Mouse (Mus musculus) bone marrow macrophage, adult 2 months (primary cell): ENCODE results near the gene C2cd2l.
A peak's percentile ranks its signal among the peaks of the same experiment; 100 is the strongest.

Experiments used
- CTCF ChIP-seq: IDR thresholded peaks from 2 replicates; pipeline ENCODE4 v1.5.1; 2012; ENCODE audit warnings: low read depth, mild to moderate bottlenecking, low read length, moderate library complexity
- POLR2A ChIP-seq: IDR thresholded peaks from 2 replicates; pipeline ENCODE4 v1.6.1; 2012; ENCODE audit warnings: mild to moderate bottlenecking, low read depth, low read length, borderline replicate concordance

DNA sequence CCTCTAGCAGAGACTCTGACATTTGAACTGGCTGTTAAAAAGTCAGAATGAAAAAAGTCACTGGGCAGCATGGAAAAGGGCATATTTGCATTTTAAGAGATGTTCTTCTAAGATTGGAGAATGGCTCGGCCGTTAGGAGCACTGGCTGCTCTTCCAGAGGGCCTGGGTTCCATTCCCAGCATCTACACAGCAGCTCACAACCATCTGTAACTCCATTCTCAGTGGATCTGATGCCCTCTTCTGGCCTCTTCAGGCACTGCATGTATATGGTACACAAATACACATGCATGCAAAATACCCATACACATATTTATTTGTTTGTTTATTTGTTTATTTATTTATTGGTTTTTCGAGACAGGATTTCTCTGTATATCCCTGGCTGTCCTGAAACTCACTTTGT, 51.0 kb downstream of the C2cd2l start:
- TF ChIP-seq CTCF (peak; percentile 46), POLR2A (no peak)
